Mouse (Mus musculus): ENCODE data around the gene Smarcb1.

DNA sequence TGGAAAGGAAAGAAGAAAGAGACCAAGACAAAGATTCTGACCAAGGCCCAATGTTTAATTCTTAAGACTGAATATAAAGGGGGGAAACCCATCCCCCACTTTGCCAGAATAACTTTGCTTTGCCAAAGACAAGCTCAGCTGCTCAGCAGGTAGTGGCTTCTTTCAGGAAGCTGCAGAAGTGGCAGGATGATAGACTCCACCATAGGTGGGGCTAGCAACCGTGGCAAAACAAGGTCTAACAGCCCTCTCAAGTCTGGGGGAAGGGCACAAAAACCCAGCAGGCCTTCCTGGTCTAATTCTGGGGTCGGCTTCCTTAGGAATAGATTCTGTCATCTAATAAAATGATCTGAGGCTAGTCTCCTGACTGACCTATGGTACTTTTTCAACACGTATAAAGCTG lies 73.0 kb downstream of the Smarcb1 start:
- TF ChIP-seq CTCF (IDR thresholded peaks at IDR 0.05; ENCODE audit: borderline replicate concordance, extremely low read depth, insufficient read depth, insufficient read length) (no peak), POLR2A (IDR thresholded peaks at IDR 0.05; ENCODE audit: borderline replicate concordance, extremely low read depth, insufficient read depth, insufficient read length, poor library complexity, severe bottlenecking) (no peak)

Measured in brain, embryonic 14.5 days (tissue).